ENCODE assay signal across 35 mouse cellular contexts in genomic region chr11:94759916-94760315, GRCm38 (mm10). TPM values are rescaled to one million over a fixed set of nuclear protein-coding genes. Genes with fewer than 3 reads are reported as not detected.
A peak's percentile ranks its signal among the peaks of the same experiment; 100 is the strongest.
DNase-seq lines count a peak whose midpoint lies in the region; ATAC-seq lines count a peak whose summit lies in the region.
"Had no signal": no experiment of that assay in that cellular context is flagged by ENCODE, and none has a peak within 500 bp of the region (broad histone marks: within the 10 kb centered on the region; RNA-seq: fewer than 3 reads in every experiment).

No protein-coding gene starts in this region.

- H3K4me2 ChIP-seq in limb, embryonic 15.5 days, result no peak overlapping the region
- H3K4me2 ChIP-seq in intestine, embryonic 16.5 days (ENCODE audit: low read depth, low read length), result peak overlapping the region; percentile 23
- H3K4me2 ChIP-seq: embryonic facial prominence, embryonic 13.5 days; forebrain, embryonic 12.5 days; forebrain, embryonic 15.5 days; heart, embryonic 11.5 days; hindbrain, embryonic 12.5 days; hindbrain, embryonic 15.5 days had no signal

- peak; percentile 52 for DNase-seq in adrenal gland, adult 2 months
- DNase-seq in adrenal gland, adult 8-10 months, result no peak
- DNase-seq in limb, embryonic 10.5 days (ENCODE audit: low spot score), result no peak
- DNase-seq: B cell, adult 2 months; cerebellum, adult 11-12 months; cerebellum, adult 8-10 months; cerebellum, postnatal 10 days; cerebellum, postnatal 36 days; embryo, embryonic 11 days; gastrocnemius, postnatal 36 days; heart, adult 11 months had no signal

- no peaks in the 10 kb centered on the region for H3K27me3 ChIP-seq in limb, embryonic 15.5 days
- H3K27me3 ChIP-seq in limb, embryonic 10.5 days (ENCODE audit: low read depth, poor library complexity, severe bottlenecking), result no peaks in the 10 kb centered on the region
- H3K27me3 ChIP-seq in intestine, embryonic 16.5 days (replicated peaks; ENCODE audit: control insufficient read depth, insufficient read depth, low read length), result no peaks in the 10 kb centered on the region
- H3K27me3 ChIP-seq: embryonic facial prominence, embryonic 13.5 days; forebrain, embryonic 12.5 days; forebrain, embryonic 15.5 days; hindbrain, embryonic 12.5 days; hindbrain, embryonic 15.5 days had no signal

- H3K4me3 ChIP-seq in limb, embryonic 15.5 days, result no peak overlapping the region
- H3K4me3 ChIP-seq in limb, embryonic 10.5 days, result no peak overlapping the region
- peak overlapping the region; percentile 25 for H3K4me3 ChIP-seq in intestine, embryonic 16.5 days (ENCODE audit: low read length)
- H3K4me3 ChIP-seq: embryonic facial prominence, embryonic 10.5 days; embryonic facial prominence, embryonic 13.5 days; erythroblast, embryonic 14.5 days; forebrain, embryonic 12.5 days; forebrain, embryonic 15.5 days; hindbrain, embryonic 12.5 days; hindbrain, embryonic 15.5 days had no signal

- H3K36me3 ChIP-seq in limb, embryonic 15.5 days, result no peaks in the 10 kb centered on the region
- no peaks in the 10 kb centered on the region for H3K36me3 ChIP-seq in limb, embryonic 10.5 days
- H3K36me3 ChIP-seq in intestine, embryonic 16.5 days (ENCODE audit: control insufficient read depth, insufficient read depth, low read length), result no peaks in the 10 kb centered on the region
- H3K36me3 ChIP-seq: embryonic facial prominence, embryonic 10.5 days; embryonic facial prominence, embryonic 13.5 days; forebrain, embryonic 12.5 days; forebrain, embryonic 15.5 days; G1E; hindbrain, embryonic 12.5 days; hindbrain, embryonic 15.5 days had no signal

- WGBS in limb, embryonic 15.5 days, result 66% methylated on average over 6 of the region's 6 CpGs
- 88% methylated on average over 6 of the region's 6 CpGs for WGBS in limb, embryonic 10.5 days
- 68% methylated on average over 6 of the region's 6 CpGs for WGBS in intestine, embryonic 16.5 days

- H3K27ac ChIP-seq in limb, embryonic 15.5 days, result 0 out of 2 replicates have a peak overlapping the region, but pooled peaks have one; percentile 17
- no peak overlapping the region for H3K27ac ChIP-seq in limb, embryonic 10.5 days
- peak overlapping the region; percentile 78 for H3K27ac ChIP-seq in intestine, embryonic 16.5 days (ENCODE audit: low read length)
- H3K27ac ChIP-seq: embryonic facial prominence, embryonic 10.5 days; embryonic facial prominence, embryonic 13.5 days; forebrain, embryonic 12.5 days; forebrain, embryonic 15.5 days; hindbrain, embryonic 12.5 days; hindbrain, embryonic 15.5 days had no signal

- ATAC-seq in limb, embryonic 15.5 days (ENCODE audit: insufficient number of reproducible peaks, low FRiP score, low TSS enrichment, low read depth), result no peak
- peak; percentile 45 for ATAC-seq in intestine, embryonic 16.5 days
- ATAC-seq in granulocyte monocyte progenitor cell, adult 5-6 weeks (replicated peaks; ENCODE audit: poor library complexity, severe bottlenecking), result no peak
- ATAC-seq in megakaryocyte progenitor cell, adult 5-6 weeks (replicated peaks; ENCODE audit: poor library complexity), result no peak
- ATAC-seq: forebrain, embryonic 15.5 days; Patski had no signal

- H3K9ac ChIP-seq in limb, embryonic 15.5 days, result no peak overlapping the region
- peak overlapping the region; percentile 38; the same call in 1 of the 2 replicates for H3K9ac ChIP-seq in intestine, embryonic 16.5 days (ENCODE audit: low read depth, low read length)
- H3K9ac ChIP-seq: embryonic facial prominence, embryonic 13.5 days; forebrain, embryonic 12.5 days; forebrain, embryonic 15.5 days; hindbrain, embryonic 12.5 days; hindbrain, embryonic 15.5 days had no signal

- H3K9me3 ChIP-seq in limb, embryonic 15.5 days, result no peaks in the 10 kb centered on the region
- no peaks in the 10 kb centered on the region for H3K9me3 ChIP-seq in limb, embryonic 10.5 days (replicated peaks)
- H3K9me3 ChIP-seq in intestine, embryonic 16.5 days (ENCODE audit: control insufficient read depth, low read length), result no peaks in the 10 kb centered on the region
- H3K9me3 ChIP-seq: embryonic facial prominence, embryonic 10.5 days; embryonic facial prominence, embryonic 13.5 days; forebrain, embryonic 12.5 days; forebrain, embryonic 15.5 days; G1E; hindbrain, embryonic 12.5 days; hindbrain, embryonic 15.5 days had no signal

- peaks cover 5% of the 10 kb centered on the region for H3K4me1 ChIP-seq in limb, embryonic 15.5 days
- H3K4me1 ChIP-seq in limb, embryonic 10.5 days, result no peaks in the 10 kb centered on the region
- peaks cover 3% of the 10 kb centered on the region; the same call in 1 of the 2 replicates for H3K4me1 ChIP-seq in intestine, embryonic 16.5 days (ENCODE audit: control insufficient read depth, insufficient read depth, low read length)
- H3K4me1 ChIP-seq: embryonic facial prominence, embryonic 10.5 days; forebrain, embryonic 12.5 days; forebrain, embryonic 15.5 days; hindbrain, embryonic 12.5 days; hindbrain, embryonic 15.5 days had no signal

RNA-seq across cellular contexts. Expression of gene Cdc34b, which starts 18.3 kb away (rescaled TPM):
- under 1 TPM; 0.31 to 0.40 TPM for total RNA-seq in adrenal gland, adult 2 months (2021)
- polyA plus RNA-seq in adrenal gland, adult 2 months (2012; rRNA removed), result 0.10 and 0.55 TPM in 2 replicates
- total RNA-seq in adrenal gland, adult 8-10 months (2022), result under 1 TPM in 2 of 4 experiments, not detected in 2; 0.41 to 0.56 TPM
- polyA plus RNA-seq in limb, embryonic 15.5 days (2015; fragmentation: Nextera tagmentation; extraction: Ambion mirVana), result not detected in 2 replicates
- polyA plus RNA-seq in limb, embryonic 10.5 days (2016; fragmentation: Nextera tagmentation; extraction: Ambion mirVana), result 0.16 and 0.20 TPM in 2 replicates
- polyA plus RNA-seq in intestine, embryonic 16.5 days (2015; fragmentation: Nextera tagmentation; extraction: Ambion mirVana), result not detected in 2 replicates
- total RNA-seq in granulocyte monocyte progenitor cell, adult 5-6 weeks (2014; fragmentation: Nextera tagmentation), result not detected in 2 replicates
- not detected in 2 replicates for total RNA-seq in granulocyte monocyte progenitor cell, adult 5-6 weeks (2017)
- not detected in 2 replicates for total RNA-seq in megakaryocyte progenitor cell, adult 5-6 weeks (2015)
- not detected in 2 replicates for total RNA-seq in megakaryocyte progenitor cell, adult 5-6 weeks (2017)
- total RNA-seq: hematopoietic stem cell, adult 5-6 weeks had no signal
- polyA plus RNA-seq: embryonic facial prominence, embryonic 13.5 days; forebrain, embryonic 15.5 days; G1E; heart, embryonic 14.5 days; heart, postnatal 0 days; hindbrain, embryonic 15.5 days; intestine, embryonic 14.5 days had no signal

RNA-seq across cellular contexts. Expression of gene Tmem92, which starts 22.6 kb away (rescaled TPM):
- not detected for total RNA-seq in adrenal gland, adult 2 months (2021)
- polyA plus RNA-seq in adrenal gland, adult 2 months (2012; rRNA removed), result not detected in 2 replicates
- not detected for total RNA-seq in adrenal gland, adult 8-10 months (2022)
- not detected in 2 replicates for polyA plus RNA-seq in limb, embryonic 15.5 days (2015; fragmentation: Nextera tagmentation; extraction: Ambion mirVana)
- not detected in 2 replicates for polyA plus RNA-seq in limb, embryonic 10.5 days (2016; fragmentation: Nextera tagmentation; extraction: Ambion mirVana)
- polyA plus RNA-seq in intestine, embryonic 16.5 days (2015; fragmentation: Nextera tagmentation; extraction: Ambion mirVana), result 0.11 TPM in 1 of 2 replicates, not detected in the other
- total RNA-seq in granulocyte monocyte progenitor cell, adult 5-6 weeks (2014; fragmentation: Nextera tagmentation), result not detected in 2 replicates
- not detected in 2 replicates for total RNA-seq in granulocyte monocyte progenitor cell, adult 5-6 weeks (2017)
- not detected in 2 replicates for total RNA-seq in megakaryocyte progenitor cell, adult 5-6 weeks (2015)
- not detected in 2 replicates for total RNA-seq in megakaryocyte progenitor cell, adult 5-6 weeks (2017)
- total RNA-seq: CH12.LX; gastrocnemius, adult 8-10 months; gastrocnemius, postnatal 36 days; heart, adult 8-10 months; heart, postnatal 25 days; hematopoietic stem cell, adult 5-6 weeks had no signal
- polyA plus RNA-seq: brain, embryonic 14.5 days; cortical plate, adult 2 months; embryonic facial prominence, embryonic 10.5 days; embryonic facial prominence, embryonic 13.5 days; erythroblast, embryonic 14.5 days; forebrain, embryonic 12.5 days; G1E; heart, embryonic 11.5 days; heart, embryonic 14.5 days; heart, postnatal 0 days; hindbrain, embryonic 12.5 days; hindbrain, embryonic 15.5 days; intestine, embryonic 14.5 days; Patski had no signal

RNA-seq across cellular contexts. Expression of gene Gm11541, which starts 55.6 kb away (rescaled TPM):
- not detected for total RNA-seq in adrenal gland, adult 2 months (2021)
- not detected in 2 replicates for polyA plus RNA-seq in adrenal gland, adult 2 months (2012; rRNA removed)
- total RNA-seq in adrenal gland, adult 8-10 months (2022), result not detected
- polyA plus RNA-seq in limb, embryonic 15.5 days (2015; fragmentation: Nextera tagmentation; extraction: Ambion mirVana), result 0.19 and 0.27 TPM in 2 replicates
- polyA plus RNA-seq in limb, embryonic 10.5 days (2016; fragmentation: Nextera tagmentation; extraction: Ambion mirVana), result not detected in 2 replicates
- 0.42 and 0.50 TPM in 2 replicates for polyA plus RNA-seq in intestine, embryonic 16.5 days (2015; fragmentation: Nextera tagmentation; extraction: Ambion mirVana)
- not detected in 2 replicates for total RNA-seq in granulocyte monocyte progenitor cell, adult 5-6 weeks (2014; fragmentation: Nextera tagmentation)
- total RNA-seq in granulocyte monocyte progenitor cell, adult 5-6 weeks (2017), result not detected in 2 replicates
- not detected in 2 replicates for total RNA-seq in megakaryocyte progenitor cell, adult 5-6 weeks (2015)
- not detected in 2 replicates for total RNA-seq in megakaryocyte progenitor cell, adult 5-6 weeks (2017)
- total RNA-seq: gastrocnemius, adult 8-10 months; gastrocnemius, postnatal 36 days; heart, adult 8-10 months; heart, postnatal 25 days; hematopoietic stem cell, adult 5-6 weeks had no signal
- polyA plus RNA-seq: cortical plate, adult 2 months; embryonic facial prominence, embryonic 10.5 days; erythroblast, embryonic 14.5 days; forebrain, embryonic 12.5 days; forebrain, embryonic 15.5 days; G1E; heart, embryonic 11.5 days; heart, embryonic 14.5 days; Patski had no signal
